Mouse (Mus musculus) CH12.LX (cell line): ENCODE measurements at regions not wholly inside any gene's neighbourhood (a gene's known extent, or its start where the extent isn't known, plus 50 kb on each side); places are given as distances from the start of the nearest gene placed in this dataset.

ENCODE experiments used
- DNase-seq: peaks from one replicate; pipeline ENCODE4 v3.0.0-alpha.2; 2013; ENCODE audit errors: extremely low read depth
- H3K27ac ChIP-seq: 2 replicates; pipeline ENCODE4 v1.5.1; 2012; ENCODE audit warnings: low read depth, mild to moderate bottlenecking, control low read depth, moderate library complexity; ENCODE audit not compliant: insufficient read depth
- H3K27me3 ChIP-seq: replicated peaks from 2 replicates; pipeline ENCODE3; 2012; ENCODE audit warnings: inconsistent platforms
- H3K36me3 ChIP-seq, 2 experiments: replicated peaks in 1 of 2; 2 replicates each; pipeline versions ENCODE3 to v1.6.1; 2012; ENCODE audit warnings: inconsistent platforms in 1 of 2, low read length in 1 of 2, mild to moderate bottlenecking in 1 of 2, mixed read lengths in 1 of 2, moderate library complexity in 1 of 2; ENCODE audit not compliant: control insufficient read depth in 1 of 2, insufficient read depth in 1 of 2
- H3K4me1 ChIP-seq, 2 experiments: 2 replicates each; pipeline ENCODE4 v1.6.1; 2012; ENCODE audit warnings: inconsistent platforms in 1 of 2, moderate library complexity in 1 of 2; ENCODE audit not compliant: insufficient read depth in 2 of 2, control insufficient read depth in 1 of 2
- H3K4me2 ChIP-seq: 2 replicates; pipeline ENCODE4 v1.6.1; 2012; ENCODE audit warnings: low read depth, mild to moderate bottlenecking, control low read depth; ENCODE audit not compliant: poor library complexity, insufficient read depth, severe bottlenecking
- H3K4me3 ChIP-seq, 3 experiments: fragments of 150-350 bp in 1 of 3; sonication (generic) in 1 of 3; replicated peaks in 1 of 3; 2 replicates each; pipeline versions ENCODE3 to v1.5.1; 2011 to 2012; ENCODE audit warnings: low read depth in 2 of 3, low read length in 2 of 3, mild to moderate bottlenecking in 2 of 3, moderate library complexity in 2 of 3, control low read depth in 1 of 3, improper control_type of control experiment in 1 of 3, inconsistent platforms in 1 of 3, mixed read lengths in 1 of 3; ENCODE audit not compliant: poor library complexity in 1 of 3
- H3K79me2 ChIP-seq: replicated peaks from 2 replicates; pipeline ENCODE4 v1.6.1; 2012; ENCODE audit warnings: mild to moderate bottlenecking, moderate library complexity; ENCODE audit not compliant: control insufficient read depth, poor library complexity, insufficient read depth, severe bottlenecking; ENCODE audit errors: extremely low read depth
- H3K9ac ChIP-seq: 2 replicates; pipeline ENCODE4 v1.6.1; 2012; ENCODE audit warnings: low read depth, mild to moderate bottlenecking, control low read depth, moderate library complexity; ENCODE audit not compliant: insufficient read depth
- H3K9me3 ChIP-seq: replicated peaks from 2 replicates; pipeline ENCODE3; 2012; ENCODE audit warnings: low read length, inconsistent platforms, mixed read lengths
- BHLHE40 ChIP-seq: IDR thresholded peaks from 2 replicates; pipeline ENCODE4 v1.6.1; 2011; ENCODE audit warnings: mild to moderate bottlenecking, low read depth, low read length, improper control_type of control experiment
- E2F4 ChIP-seq: IDR thresholded peaks from 2 replicates; pipeline ENCODE4 v1.6.1; 2011; ENCODE audit warnings: low read depth, low read length, improper control_type of control experiment; ENCODE audit not compliant: insufficient replicate concordance
- EP300 ChIP-seq: IDR thresholded peaks from 2 replicates; pipeline ENCODE4 v1.6.1; 2011; ENCODE audit warnings: low read length, improper control_type of control experiment
- ETS1 ChIP-seq: conservative IDR thresholded peaks from 2 replicates; pipeline ENCODE4 v1.6.1; 2012; ENCODE audit warnings: low read depth, mild to moderate bottlenecking, inconsistent platforms, low read length, improper control_type of control experiment, moderate library complexity
- KAT2A ChIP-seq: IDR thresholded peaks from 2 replicates; pipeline ENCODE4 v1.6.1; 2012; ENCODE audit warnings: low read length, improper control_type of control experiment, inconsistent platforms; ENCODE audit not compliant: insufficient replicate concordance
- MAFK ChIP-seq: IDR thresholded peaks from 2 replicates; pipeline ENCODE4 v1.6.1; 2011; ENCODE audit warnings: low read length, improper control_type of control experiment; ENCODE audit not compliant: insufficient replicate concordance
- MAX ChIP-seq: IDR thresholded peaks from 2 replicates; pipeline ENCODE4 v1.6.1; 2011; ENCODE audit warnings: low read length, improper control_type of control experiment
- MAZ ChIP-seq: IDR thresholded peaks from 2 replicates; pipeline ENCODE4 v1.6.1; 2012; ENCODE audit warnings: low read depth, mild to moderate bottlenecking, inconsistent platforms, low read length, improper control_type of control experiment, moderate library complexity
- MXI1 ChIP-seq: IDR thresholded peaks from 2 replicates; pipeline ENCODE4 v1.6.1; 2011; ENCODE audit warnings: mild to moderate bottlenecking, low read depth, low read length, improper control_type of control experiment
- MYC ChIP-seq: IDR thresholded peaks from 2 replicates; pipeline ENCODE4 v1.6.1; 2011; ENCODE audit warnings: low read depth, mild to moderate bottlenecking, improper control_type of control experiment, low read length
- NELFE ChIP-seq: IDR thresholded peaks from 2 replicates; pipeline ENCODE4 v1.6.1; 2011; ENCODE audit warnings: low read depth, low read length, improper control_type of control experiment
- NRF1 ChIP-seq: IDR thresholded peaks from 2 replicates; pipeline ENCODE4 v1.6.1; 2014; ENCODE audit warnings: low read depth, mild to moderate bottlenecking, inconsistent platforms, low read length, improper control_type of control experiment, moderate library complexity
- POLR2A ChIP-seq: IDR thresholded peaks from 2 replicates; pipeline ENCODE4 v1.6.1; 2011; ENCODE audit warnings: low read depth, mild to moderate bottlenecking, improper control_type of control experiment, low read length
- POLR2AphosphoS2 ChIP-seq: IDR thresholded peaks from 2 replicates; pipeline ENCODE4 v1.6.1; 2011; ENCODE audit warnings: low read depth, low read length, improper control_type of control experiment
- RCOR1 ChIP-seq: conservative IDR thresholded peaks from 2 replicates; pipeline ENCODE4 v1.6.1; 2012; ENCODE audit warnings: low read depth, mild to moderate bottlenecking, inconsistent platforms, low read length, improper control_type of control experiment
- SMC3 ChIP-seq: IDR thresholded peaks from 2 replicates; pipeline ENCODE4 v1.6.1; 2011; ENCODE audit warnings: low read depth, low read length, improper control_type of control experiment
- TBP ChIP-seq: conservative IDR thresholded peaks from 2 replicates; pipeline ENCODE4 v1.6.1; 2011; ENCODE audit warnings: low read depth, low read length, improper control_type of control experiment
- ZC3H11A ChIP-seq: IDR thresholded peaks from 2 replicates; pipeline ENCODE4 v1.6.1; 2012; ENCODE audit warnings: low read depth, mild to moderate bottlenecking, inconsistent platforms, low read length, improper control_type of control experiment
- dilution Hi-C: fragments of 300-500 bp; cut with MboI; formaldehyde crosslinking; loops from 2 replicates; pipeline ENCODE4 v1.14.3; 2020; ENCODE audit warnings: low sequenced_read_pairs; ENCODE audit not compliant: extremely low pct_unique_long_range_greater_than_20kb, extremely low pct_ligation_motif_present
- in situ Hi-C: fragments of 300-500 bp; cut with MboI; formaldehyde crosslinking; loops from 3 replicates; pipeline ENCODE4 v1.14.3; 2019; ENCODE audit warnings: low sequenced_read_pairs, low pct_ligation_motif_present, low pct_unique_long_range_greater_than_20kb, mixed read lengths

- Histone ChIP-seq H3K79me2 (no peaks in the 10 kb centered on the region), H3K27me3 (no peaks in the 10 kb centered on the region), H3K27ac (no peak overlapping the region), H3K4me3 (no peak overlapping the region), H3K4me2 (no peak overlapping the region), H3K4me1 (peaks cover 0 to 4% of the 10 kb centered on the region in 2 experiments; a peak in 2 of 4 replicates), H3K9ac (no peak overlapping the region), H3K36me3 (no peaks in the 10 kb centered on the region), H3K9me3 (peaks cover 4% of the 10 kb centered on the region)
- in situ Hi-C loops: no loop called here
- DNase-seq: no peak
- TF ChIP-seq TBP (no peak), BHLHE40 (no peak), KAT2A (no peak), ETS1 (no peak), MAZ (no peak), EP300 (no peak)
- dilution Hi-C loops: no loop called here
Observed at GRCm38 (mm10) chr12:8412125-8412524, 87.7 kb downstream of the Rhob start.

GRCm38 (mm10) chr12:8410410-8411341, 89.1 kb downstream of the Rhob start:
- in situ Hi-C loops (no loop called here), dilution Hi-C loops (no loop called here)
- H3K79me2 ChIP-seq: no peaks in the 10 kb centered on the region

DNA sequence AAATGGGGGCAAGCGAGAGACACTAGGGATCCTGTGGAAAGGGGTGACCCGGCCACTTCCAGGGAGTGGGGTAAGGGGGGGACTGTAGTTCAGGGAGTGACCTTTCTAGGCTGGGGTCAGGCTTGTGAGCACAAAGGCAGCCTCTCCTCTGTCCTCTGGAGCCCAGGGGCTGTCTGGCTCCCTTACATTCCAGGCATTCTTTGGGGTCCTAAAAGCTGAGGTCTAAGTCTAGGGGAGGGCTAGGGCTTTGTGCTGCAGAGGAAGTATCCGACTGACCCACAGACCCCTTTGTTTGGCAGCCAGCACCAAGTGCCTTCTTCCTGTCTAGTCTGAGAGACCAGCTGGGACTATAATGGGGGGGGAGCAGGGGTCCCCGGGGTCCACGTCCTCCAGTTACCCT, 88.9 kb downstream of the Hs1bp3 start:
- H3K36me3 ChIP-seq: no peaks in the 10 kb centered on the region
- H3K4me3 ChIP-seq: no peak overlapping the region
- no peak for DNase-seq
- H3K4me1 ChIP-seq: peaks cover 0 to 3% of the 10 kb centered on the region in 2 experiments; a peak in 1 of 4 replicates
- no peaks in the 10 kb centered on the region for H3K9me3 ChIP-seq
- in situ Hi-C loops: no loop called here
- no peak overlapping the region for H3K4me2 ChIP-seq
- H3K9ac ChIP-seq: no peak overlapping the region
- no peaks in the 10 kb centered on the region for H3K79me2 ChIP-seq
- no peaks in the 10 kb centered on the region for H3K27me3 ChIP-seq
- no peak overlapping the region for H3K27ac ChIP-seq
- TF ChIP-seq MAX (no peak), MAFK (no peak), MXI1 (no peak), NELFE (no peak), EP300 (no peak), MYC (no peak), POLR2A (no peak), BHLHE40 (no peak), RCOR1 (no peak), POLR2AphosphoS2 (no peak), ZC3H11A (no peak)
- TF ChIP-seq, all 38 proteins: peak for 0
- dilution Hi-C loops: no loop called here

More at GRCm38 (mm10) chr12:8410410-8411341, 89.1 kb downstream of the Rhob start:
- DNase-seq: no peak
- H3K4me1 ChIP-seq: peaks cover 0 to 4% of the 10 kb centered on the region in 2 experiments; a peak in 2 of 4 replicates
- no peak overlapping the region for H3K27ac ChIP-seq
- TF ChIP-seq NRF1: no peak
- TF ChIP-seq E2F4: no peak
- no peak for TF ChIP-seq MXI1
- TF ChIP-seq SMC3: no peak
- TF ChIP-seq MAX: no peak
- no peak for TF ChIP-seq ZC3H11A
- H3K9ac ChIP-seq: no peak overlapping the region
- no peak overlapping the region for H3K4me3 ChIP-seq
- H3K36me3 ChIP-seq: no peaks in the 10 kb centered on the region
- H3K9me3 ChIP-seq: no peaks in the 10 kb centered on the region
- H3K27me3 ChIP-seq: no peaks in the 10 kb centered on the region
- H3K4me2 ChIP-seq: no peak overlapping the region
